Mouse (Mus musculus) erythroblast, embryonic 14.5 days (primary cell): Measurements from ENCODE around the gene Ndufa13. TPM values are rescaled to one million over a fixed set of nuclear protein-coding genes. Genes with fewer than 3 reads are reported as not detected.

Source experiments
- H3K27me3 ChIP-seq: 2 replicates; pipeline ENCODE4 v1.6.1; 2012; ENCODE audit warnings: inconsistent platforms; ENCODE audit not compliant: control insufficient read depth
- H3K36me3 ChIP-seq: 2 replicates; pipeline ENCODE4 v1.6.1; 2012; ENCODE audit warnings: mild to moderate bottlenecking, inconsistent platforms; ENCODE audit not compliant: control insufficient read depth
- H3K4me1 ChIP-seq: 2 replicates; pipeline ENCODE4 v1.6.1; 2012; ENCODE audit warnings: inconsistent platforms; ENCODE audit not compliant: control insufficient read depth
- H3K4me3 ChIP-seq: replicated peaks from 2 replicates; pipeline ENCODE3; 2012; ENCODE audit warnings: moderate library complexity, mild to moderate bottlenecking, inconsistent platforms
- H3K9me3 ChIP-seq: 2 replicates; pipeline ENCODE4 v1.6.1; 2012; ENCODE audit warnings: low read length, inconsistent platforms, mixed read lengths; ENCODE audit not compliant: control insufficient read depth
- GATA1 ChIP-seq: IDR thresholded peaks from 2 replicates; pipeline ENCODE4 v1.6.1; 2012; ENCODE audit warnings: low read length, inconsistent platforms, mixed read lengths
- TAL1 ChIP-seq: IDR thresholded peaks from 3 replicates; pipeline ENCODE4 v1.6.1; 2012; ENCODE audit warnings: low read length, inconsistent platforms, mixed read lengths
- polyA plus RNA-seq: library from polyadenylated mRNA; stranded (reverse); fragments of >175 nt; gene quantifications from 2 replicates; pipeline ENCODE4 v1.2.3, GENCODE M21; 2012

Gene Ndufa13
- polyA plus RNA-seq, 1 experiment: 19.7 TPM

DNA sequence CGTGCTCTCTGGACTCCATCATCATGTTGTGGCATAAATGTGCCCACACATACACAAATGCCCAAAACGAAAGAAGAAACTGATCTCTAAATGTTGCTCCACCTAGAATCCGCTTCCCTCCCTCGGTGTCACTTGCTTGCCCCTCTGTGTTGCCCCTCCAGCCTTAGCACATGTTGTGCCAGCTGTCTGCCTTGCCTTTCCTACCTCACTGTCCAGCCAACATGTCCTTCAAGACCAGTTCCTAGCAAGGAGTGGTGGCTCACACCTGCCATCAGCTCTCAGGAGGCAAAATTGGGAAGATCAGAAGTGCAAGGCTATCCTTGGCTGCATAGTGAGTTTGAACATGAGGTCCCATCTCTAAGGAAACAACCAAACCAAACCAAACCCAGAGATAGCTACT, 25.0 kb downstream of the Ndufa13 start:
- peaks cover 19% of the 10 kb centered on the region for H3K9me3 ChIP-seq
- H3K27me3 ChIP-seq: peaks cover 41% of the 10 kb centered on the region
- no peak for TF ChIP-seq TAL1
- TF ChIP-seq GATA1: no peak
- H3K4me1 ChIP-seq: peaks cover 10% of the 10 kb centered on the region
- no peaks in the 10 kb centered on the region for H3K36me3 ChIP-seq
- no peak overlapping the region for H3K4me3 ChIP-seq

DNA sequence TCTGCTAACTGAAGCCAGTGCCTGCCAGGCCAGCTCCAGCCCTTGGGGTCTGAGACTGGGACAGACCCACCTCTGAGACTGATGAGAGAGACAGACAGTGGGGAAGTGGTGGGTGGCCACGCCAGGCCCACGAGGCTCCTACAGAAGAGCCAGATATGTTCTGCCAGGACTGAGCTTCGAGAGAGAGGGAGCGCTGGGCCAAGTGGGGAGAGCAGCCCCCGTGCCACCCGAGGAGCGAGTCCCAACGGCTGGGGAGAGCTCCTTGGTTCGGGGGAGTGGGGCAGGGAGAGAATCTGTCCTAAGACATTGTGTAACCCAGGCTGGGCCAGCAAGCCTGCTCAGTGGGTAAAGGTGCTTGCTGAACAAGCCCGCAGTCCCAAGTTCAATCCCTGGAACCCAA, 25.4 kb downstream of the Ndufa13 start:
- Histone ChIP-seq H3K4me3 (no peak overlapping the region), H3K9me3 (peaks cover 14% of the 10 kb centered on the region), H3K36me3 (no peaks in the 10 kb centered on the region), H3K27me3 (peaks cover 37% of the 10 kb centered on the region), H3K4me1 (peaks cover 6% of the 10 kb centered on the region)
- TF ChIP-seq TAL1: no peak
- no peak for TF ChIP-seq GATA1

DNA sequence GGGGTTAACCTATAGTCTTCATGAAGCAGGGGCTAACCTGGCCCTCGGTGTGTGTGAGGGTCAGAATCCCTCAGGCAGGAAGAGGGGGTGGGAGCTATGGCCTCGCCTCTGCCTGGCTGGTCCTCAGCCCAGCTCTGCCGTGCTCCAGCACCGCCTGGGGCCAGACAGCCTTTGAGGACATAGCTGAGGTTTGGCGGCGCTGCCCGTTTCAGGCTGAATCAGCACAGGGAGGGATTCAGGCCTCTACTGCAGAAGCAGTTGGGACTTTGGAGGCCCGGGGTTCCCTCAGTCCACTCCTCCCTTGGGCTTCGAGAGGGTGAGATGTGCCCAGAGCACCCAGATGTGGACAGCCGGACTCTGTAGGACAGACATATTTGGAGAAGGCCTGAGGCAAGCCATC, 26.3 kb downstream of the Ndufa13 start:
- Histone ChIP-seq H3K9me3 (peaks cover 6% of the 10 kb centered on the region), H3K4me3 (no peak overlapping the region), H3K36me3 (no peaks in the 10 kb centered on the region), H3K4me1 (no peaks in the 10 kb centered on the region; the same call in 1 of the 2 replicates), H3K27me3 (peaks cover 28% of the 10 kb centered on the region)
- TF ChIP-seq GATA1 (no peak), TAL1 (no peak)

DNA sequence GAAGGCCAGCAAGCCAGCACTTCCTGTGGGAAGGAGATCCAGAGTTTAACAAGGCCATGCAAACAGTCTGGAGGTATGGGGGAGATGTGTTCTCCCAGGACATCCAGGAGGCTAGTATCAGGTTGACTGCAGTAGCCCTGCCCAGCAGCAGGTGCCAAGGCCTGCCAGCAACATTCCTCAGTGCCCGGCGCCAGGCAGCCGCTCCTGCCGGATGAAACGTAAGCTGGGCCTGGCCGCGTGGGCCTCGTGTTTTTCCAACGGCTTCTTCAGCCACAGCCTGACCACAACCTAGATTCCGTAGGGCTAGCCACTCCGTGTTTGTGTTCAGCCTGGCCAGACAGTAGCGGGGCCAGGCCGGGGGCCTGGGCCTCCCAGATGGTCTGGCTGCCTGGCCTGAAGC, 27.7 kb downstream of the Ndufa13 start:
- Histone ChIP-seq H3K4me3 (no peak overlapping the region), H3K4me1 (no peaks in the 10 kb centered on the region), H3K27me3 (peaks cover 14% of the 10 kb centered on the region), H3K36me3 (no peaks in the 10 kb centered on the region), H3K9me3 (no peaks in the 10 kb centered on the region)
- no peak for TF ChIP-seq TAL1
- TF ChIP-seq GATA1: no peak

DNA sequence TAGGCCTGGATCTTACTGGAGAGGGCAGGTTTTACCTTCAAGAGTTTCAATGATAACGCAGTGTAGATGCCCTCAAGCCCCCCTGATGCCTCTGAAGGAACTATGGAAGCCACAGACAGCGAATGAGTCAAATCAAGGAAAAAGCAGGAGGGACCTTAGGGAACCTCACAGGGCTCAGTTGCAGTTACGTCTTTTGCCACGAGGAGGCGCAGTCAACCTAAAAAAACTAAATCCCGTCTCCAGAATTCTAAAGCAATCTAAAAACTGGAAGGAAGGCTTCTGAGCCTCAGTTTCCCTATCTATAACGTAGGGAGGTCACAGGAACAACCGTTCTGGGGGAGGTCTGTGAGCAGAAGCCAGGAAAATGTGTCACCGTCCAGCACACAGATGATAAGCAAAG, 28.2 kb downstream of the Ndufa13 start:
- Histone ChIP-seq H3K9me3 (no peaks in the 10 kb centered on the region), H3K4me3 (no peak overlapping the region), H3K27me3 (peaks cover 9% of the 10 kb centered on the region), H3K4me1 (no peaks in the 10 kb centered on the region), H3K36me3 (no peaks in the 10 kb centered on the region)
- TF ChIP-seq TAL1 (no peak), GATA1 (no peak)

DNA sequence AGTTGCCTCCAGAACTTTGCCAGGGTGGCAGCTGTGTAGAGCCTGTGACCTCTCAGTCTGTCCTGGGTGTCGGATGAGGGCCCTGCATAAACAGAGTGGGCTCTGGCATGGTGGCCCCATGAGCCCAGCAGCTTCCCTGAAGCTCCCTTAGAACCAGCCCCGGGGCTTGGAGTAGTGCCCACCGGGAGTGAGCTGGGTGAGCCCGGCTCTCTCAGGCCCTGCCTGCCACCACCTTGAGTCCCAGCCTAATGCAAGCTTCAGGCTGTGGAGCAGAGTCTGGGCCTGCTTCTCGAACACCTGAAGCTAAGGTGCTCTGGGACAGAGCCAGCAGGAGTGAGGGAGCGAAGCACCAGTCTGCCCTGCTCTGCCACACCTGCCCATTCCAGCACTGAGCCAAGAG, 31.5 kb downstream of the Ndufa13 start:
- TF ChIP-seq GATA1 (no peak), TAL1 (no peak)
- no peaks in the 10 kb centered on the region for H3K4me1 ChIP-seq
- no peaks in the 10 kb centered on the region for H3K36me3 ChIP-seq
- no peak overlapping the region for H3K4me3 ChIP-seq
- H3K9me3 ChIP-seq: no peaks in the 10 kb centered on the region
- no peaks in the 10 kb centered on the region; the same call in 1 of the 2 replicates for H3K27me3 ChIP-seq

DNA sequence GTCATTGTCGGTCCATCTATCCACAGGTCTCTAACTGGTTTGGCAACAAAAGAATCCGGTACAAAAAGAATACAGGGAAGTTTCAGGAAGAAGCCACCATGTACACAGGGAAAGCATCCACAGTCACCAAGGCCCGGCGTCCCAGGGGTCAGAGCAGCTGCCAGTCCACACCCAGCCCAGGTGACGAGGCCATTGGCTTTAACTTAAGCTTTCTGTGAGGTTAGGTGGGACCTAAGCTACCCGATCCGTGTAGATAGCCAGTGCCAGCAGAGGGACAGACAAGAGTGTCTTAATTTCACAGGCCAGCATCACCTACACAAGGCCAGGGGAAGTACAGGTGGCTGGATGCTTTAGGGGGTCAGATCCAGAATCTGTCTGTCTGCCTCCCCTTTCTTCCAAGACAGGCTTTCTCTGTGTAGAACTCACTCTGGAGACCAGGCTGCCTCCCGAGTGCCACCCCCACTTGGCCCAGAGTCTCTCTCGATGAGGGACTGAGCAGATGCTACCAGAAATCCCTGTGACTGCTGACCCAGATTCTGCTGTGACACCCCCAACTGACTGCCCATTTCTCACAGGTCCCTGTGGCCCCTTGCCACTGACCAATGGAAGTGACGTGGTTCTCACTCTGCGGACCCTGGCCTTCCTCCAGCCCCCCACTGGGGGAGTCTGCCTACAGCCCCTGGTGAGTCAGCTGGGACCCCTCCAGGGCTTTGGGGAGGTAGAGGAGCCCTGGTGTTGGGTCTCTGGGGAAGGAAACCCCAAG, 32.2 kb downstream of the Ndufa13 start:
- Histone ChIP-seq H3K27me3 (no peaks in the 10 kb centered on the region; the same call in 1 of the 2 replicates), H3K9me3 (no peaks in the 10 kb centered on the region), H3K4me1 (no peaks in the 10 kb centered on the region), H3K4me3 (no peak overlapping the region), H3K36me3 (no peaks in the 10 kb centered on the region)
- no peak for TF ChIP-seq GATA1
- no peak for TF ChIP-seq TAL1

DNA sequence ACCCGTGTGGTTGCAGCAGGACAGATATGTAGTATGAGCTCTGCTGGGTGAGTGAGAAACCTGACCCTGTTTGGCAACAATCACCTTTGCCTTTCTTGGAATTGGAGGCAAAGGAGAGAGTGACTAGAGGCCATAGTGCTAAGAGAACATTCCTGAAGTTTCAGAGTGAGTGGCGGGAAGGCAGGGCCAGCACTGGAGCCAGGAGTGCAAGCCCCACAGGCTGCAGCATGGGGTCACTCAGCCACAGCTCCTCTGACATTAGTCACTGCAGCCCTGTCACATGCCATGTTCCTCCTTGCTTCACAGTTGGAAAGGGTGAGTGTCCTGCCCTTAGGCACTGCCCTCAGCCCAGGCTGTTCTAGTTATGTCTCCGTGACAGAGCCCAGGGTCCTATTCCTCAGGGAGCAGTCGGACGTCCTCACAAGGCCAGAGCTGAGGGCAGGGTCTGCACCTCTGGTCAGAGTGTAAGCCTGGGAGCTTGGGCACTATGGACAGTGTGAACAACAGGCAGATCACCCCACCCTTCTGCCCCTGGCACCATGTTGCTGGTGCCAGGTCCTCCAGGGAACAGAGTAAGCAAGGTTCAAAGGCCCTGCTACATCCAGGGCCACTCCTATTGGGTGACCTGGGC, 34.5 kb downstream of the Ndufa13 start:
- TF ChIP-seq GATA1: no peak
- TF ChIP-seq TAL1: no peak
- no peaks in the 10 kb centered on the region; the same call in 1 of the 2 replicates for H3K27me3 ChIP-seq

DNA sequence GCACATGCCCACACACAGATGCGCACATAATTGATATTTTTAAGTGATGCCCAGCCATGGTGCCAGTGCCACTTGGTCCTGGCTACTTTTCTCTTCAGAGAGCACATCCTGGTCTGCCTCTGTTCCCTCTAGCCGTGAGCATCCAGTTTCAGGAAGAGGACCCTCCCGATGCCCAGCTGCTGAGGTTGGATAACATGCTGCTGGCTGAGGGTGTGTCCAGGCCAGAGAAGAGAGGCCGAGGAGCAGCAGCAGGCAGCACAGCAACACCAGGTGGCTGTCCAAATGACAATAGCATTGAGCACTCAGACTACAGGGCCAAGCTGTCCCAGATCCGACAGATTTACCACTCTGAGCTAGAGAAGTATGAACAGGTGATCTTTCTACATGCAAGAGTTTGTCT, 38.2 kb downstream of the Ndufa13 start:
- TF ChIP-seq GATA1: no peak
- TF ChIP-seq TAL1: no peak
- Histone ChIP-seq H3K36me3 (no peaks in the 10 kb centered on the region), H3K27me3 (no peaks in the 10 kb centered on the region), H3K4me3 (no peak overlapping the region), H3K9me3 (no peaks in the 10 kb centered on the region), H3K4me1 (peaks cover 17% of the 10 kb centered on the region)

More for the DNA sequence above, 34.5 kb downstream of the Ndufa13 start:
- H3K4me1 ChIP-seq: peaks cover 15% of the 10 kb centered on the region
- no peaks in the 10 kb centered on the region for H3K36me3 ChIP-seq
- H3K4me3 ChIP-seq: no peak overlapping the region
- no peaks in the 10 kb centered on the region for H3K9me3 ChIP-seq
